Mouse (Mus musculus) v-Abl transformed pro-B cells (cell line): Measurements from ENCODE around the gene Zfand3.

Source experiments
- in situ Hi-C, 2 experiments: fragments of 400-800 bp; cut with MboI; formaldehyde crosslinking; loops; one replicate each; pipeline ENCODE4 v1.15.1; 2025; ENCODE audit not compliant: unreplicated experiment in 2 of 2

Zfand3 gene

GRCm38 (mm10) chr17:30187581-30187980 lies 183.0 kb downstream of the Zfand3 start:
- in situ Hi-C loops, result no loop called here

DNA sequence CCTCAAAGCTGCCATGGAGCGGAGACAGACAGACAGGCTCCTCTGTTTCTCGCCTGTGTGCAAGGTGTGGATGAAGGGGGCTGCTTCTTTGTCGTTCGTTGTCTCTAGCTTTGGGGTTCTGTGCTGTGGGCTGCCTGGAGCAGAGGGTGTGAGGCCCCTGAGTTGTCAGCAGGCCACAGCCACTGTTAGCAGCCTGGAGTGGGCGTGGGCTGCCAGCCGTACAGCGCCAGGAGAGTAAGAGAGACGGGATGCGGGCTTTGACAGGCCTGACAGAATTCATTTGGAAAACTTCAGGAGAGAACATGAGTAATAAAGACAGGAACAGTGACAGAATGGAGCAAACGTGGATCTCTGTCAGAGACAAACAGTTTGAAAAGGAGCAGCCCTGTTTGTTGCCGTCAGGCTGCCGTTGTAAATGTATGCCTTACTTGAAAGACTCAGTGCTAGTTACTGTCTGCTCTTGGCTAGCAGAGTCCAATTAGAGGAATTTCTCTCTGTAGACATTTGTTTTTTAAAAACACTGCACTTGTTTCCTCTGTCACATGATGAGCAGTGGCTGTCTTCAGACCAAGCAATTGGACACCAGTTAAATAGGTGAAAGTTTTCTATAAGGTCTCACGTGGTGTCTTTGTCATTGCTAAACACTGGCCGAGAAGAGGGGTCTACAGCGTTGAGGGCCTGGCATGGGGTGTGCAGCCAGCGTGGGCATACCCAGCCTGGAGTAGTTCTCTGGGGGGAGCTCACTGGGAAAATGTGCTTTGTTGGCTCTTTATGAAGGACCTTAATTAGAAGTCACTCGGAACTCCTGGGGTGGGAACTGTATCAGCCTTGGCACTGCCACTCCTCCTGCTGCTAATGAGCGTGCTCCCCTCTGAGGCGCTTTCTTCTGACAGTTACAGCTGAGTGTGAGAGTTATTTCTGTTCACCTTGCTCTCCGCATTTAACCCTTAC lies 183.8 kb downstream of the Zfand3 start:
- in situ Hi-C loops, result no loop called here

- in situ Hi-C loops, result no loop called here
Measured at GRCm38 (mm10) chr17:30191097-30191640, 186.6 kb downstream of the Zfand3 start.

- in situ Hi-C loops, result no loop called here
Measured at GRCm38 (mm10) chr17:30192416-30193005, 188.0 kb downstream of the Zfand3 start.

DNA sequence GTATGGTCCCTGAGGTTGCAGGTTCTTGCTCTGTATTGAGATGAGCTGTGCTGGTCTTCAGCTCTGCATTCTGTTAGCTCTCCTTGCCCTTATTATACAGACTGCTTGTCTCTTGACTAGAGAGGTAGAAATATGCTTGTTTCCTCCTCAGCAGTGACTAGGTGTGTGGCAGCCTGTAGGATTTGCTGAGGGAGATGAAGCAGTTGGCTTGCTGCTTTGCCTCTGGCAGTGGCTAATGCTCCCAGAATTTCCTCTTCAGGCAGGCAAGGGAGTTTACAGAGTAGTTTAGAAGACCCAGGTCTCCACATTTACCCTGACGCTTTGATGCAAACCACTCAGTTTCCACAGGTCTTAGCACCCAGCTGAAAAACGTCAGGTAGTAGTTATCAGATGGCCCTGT lies 189.1 kb downstream of the Zfand3 start:
- in situ Hi-C loops, result no loop called here

- in situ Hi-C loops, result no loop called here
Measured at GRCm38 (mm10) chr17:30194091-30194490, 189.6 kb downstream of the Zfand3 start.

GRCm38 (mm10) chr17:30194629-30195445 lies 190.3 kb downstream of the Zfand3 start:
- in situ Hi-C loops, result no loop called here

DNA sequence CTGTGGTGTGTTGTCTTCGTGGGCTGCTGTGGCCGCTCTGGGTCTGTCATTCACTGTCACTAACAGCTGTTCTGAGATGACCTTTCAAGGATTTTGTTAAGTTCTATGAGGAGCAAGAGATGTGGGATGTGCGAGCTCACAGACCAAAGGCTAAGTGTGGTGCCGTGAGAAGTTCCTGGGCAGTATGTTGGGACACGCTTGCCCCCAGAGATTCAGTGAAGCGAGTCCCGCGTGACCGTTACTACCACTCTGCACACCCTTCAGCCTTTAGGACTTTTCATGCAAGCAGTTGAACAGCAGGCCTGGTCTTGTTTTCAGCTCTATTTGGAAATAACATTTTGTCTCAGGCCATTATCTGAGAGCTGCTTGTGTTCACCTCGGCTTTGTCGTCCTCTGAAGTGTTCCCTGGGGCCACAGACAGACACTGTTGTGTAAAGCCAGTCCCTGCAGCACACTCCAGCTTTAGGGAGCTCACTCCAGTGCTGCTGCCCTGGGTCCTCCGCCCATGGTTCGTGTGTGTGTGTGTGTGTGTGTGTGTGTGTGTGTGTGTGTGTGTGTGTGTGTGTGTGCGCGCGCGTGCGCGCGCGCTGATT lies 191.2 kb downstream of the Zfand3 start:
- in situ Hi-C loops, result no loop called here

- in situ Hi-C loops, result no loop called here
Measured at GRCm38 (mm10) chr17:30196401-30197279, 192.1 kb downstream of the Zfand3 start.

GRCm38 (mm10) chr17:30197280-30198030 lies 192.9 kb downstream of the Zfand3 start:
- in situ Hi-C loops, result no loop called here

- in situ Hi-C loops, result no loop called here
Measured at GRCm38 (mm10) chr17:30198422-30198821, 193.9 kb downstream of the Zfand3 start.

DNA sequence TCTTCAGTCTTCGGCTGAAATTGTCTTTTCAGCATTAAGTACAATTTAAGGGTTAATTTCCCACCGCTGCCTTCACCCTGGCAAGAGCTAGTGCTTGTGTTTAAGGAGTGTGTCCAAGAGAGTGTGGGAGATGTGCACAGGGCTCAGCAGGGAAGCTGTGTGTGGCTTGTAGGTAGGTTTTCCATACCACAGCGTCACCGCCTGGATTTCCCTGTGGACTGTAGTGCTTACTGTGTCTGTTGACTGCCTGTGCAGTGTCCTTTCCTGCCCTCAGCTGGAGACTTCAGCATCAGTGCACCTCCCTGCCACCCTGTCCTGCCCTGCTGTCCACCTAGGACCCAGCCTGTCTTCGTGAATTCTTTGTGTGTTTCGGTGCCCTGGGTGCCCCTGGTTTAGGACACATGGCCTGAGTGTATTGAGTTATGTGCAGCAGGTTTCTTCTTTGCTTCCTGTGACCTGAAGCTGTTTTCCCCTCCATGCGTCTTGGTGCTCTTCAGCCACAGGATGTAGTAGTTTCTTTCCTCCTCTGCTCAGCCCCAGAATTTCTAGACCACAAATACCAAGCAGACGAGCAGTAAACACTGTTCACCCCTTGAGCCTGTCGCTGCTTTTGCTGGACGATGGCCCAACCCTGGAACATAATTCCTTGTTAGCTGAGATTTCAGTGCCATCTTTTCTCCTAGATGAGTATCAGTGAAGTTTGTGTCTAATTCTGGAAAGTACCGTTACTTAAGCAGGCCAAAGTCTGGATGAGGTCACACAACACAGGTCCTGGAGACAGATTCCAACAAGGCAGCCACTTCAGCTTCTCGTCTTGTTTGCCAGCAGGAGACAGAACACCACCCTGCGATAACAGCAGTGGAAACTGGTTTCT lies 195.1 kb downstream of the Zfand3 start:
- in situ Hi-C loops, result no loop called here

DNA sequence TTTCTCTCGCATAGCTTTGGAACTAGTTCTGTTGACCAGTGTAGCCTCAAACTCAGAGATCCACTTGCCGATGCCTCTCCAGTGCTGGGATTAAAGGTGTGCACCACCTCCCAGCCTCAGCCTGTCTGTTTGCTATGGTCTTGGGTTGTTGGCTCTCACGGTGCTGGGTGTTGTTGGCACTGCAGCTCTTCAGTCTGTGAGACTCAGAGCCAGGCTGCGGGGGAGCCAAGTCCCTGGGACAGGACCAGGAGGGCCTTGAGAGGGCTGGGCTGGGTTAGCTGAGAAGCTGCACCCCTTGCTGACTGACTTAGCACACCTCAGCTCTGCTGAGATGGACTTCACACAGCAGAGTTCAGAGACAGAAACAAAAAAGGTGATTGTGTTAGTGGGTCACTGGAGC lies 195.8 kb downstream of the Zfand3 start:
- in situ Hi-C loops, result no loop called here

- in situ Hi-C loops, result no loop called here
Measured at GRCm38 (mm10) chr17:30205062-30205825, 200.7 kb downstream of the Zfand3 start.

DNA sequence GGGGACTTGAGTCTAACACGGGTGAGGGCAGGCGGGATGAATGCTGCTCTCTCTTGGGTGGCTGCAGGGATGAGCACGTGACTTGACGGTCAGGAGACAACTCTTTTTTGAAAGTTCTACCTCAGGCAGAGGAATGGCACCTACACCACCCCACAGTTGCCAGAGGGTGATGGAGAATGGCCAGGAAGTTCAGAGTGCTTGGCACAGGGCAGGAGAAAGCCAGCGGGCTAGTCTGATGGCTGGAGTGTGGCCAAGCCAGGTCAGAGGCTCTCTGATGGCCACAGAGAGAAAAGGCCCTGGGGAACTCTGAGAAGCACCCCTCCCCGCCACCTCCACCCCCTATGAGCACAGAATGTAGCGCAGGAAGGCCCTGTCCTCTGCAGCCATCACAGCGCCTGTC lies 205.7 kb downstream of the Zfand3 start:
- in situ Hi-C loops, result no loop called here

GRCm38 (mm10) chr17:30210936-30211335 lies 206.4 kb downstream of the Zfand3 start:
- in situ Hi-C loops, result no loop called here

DNA sequence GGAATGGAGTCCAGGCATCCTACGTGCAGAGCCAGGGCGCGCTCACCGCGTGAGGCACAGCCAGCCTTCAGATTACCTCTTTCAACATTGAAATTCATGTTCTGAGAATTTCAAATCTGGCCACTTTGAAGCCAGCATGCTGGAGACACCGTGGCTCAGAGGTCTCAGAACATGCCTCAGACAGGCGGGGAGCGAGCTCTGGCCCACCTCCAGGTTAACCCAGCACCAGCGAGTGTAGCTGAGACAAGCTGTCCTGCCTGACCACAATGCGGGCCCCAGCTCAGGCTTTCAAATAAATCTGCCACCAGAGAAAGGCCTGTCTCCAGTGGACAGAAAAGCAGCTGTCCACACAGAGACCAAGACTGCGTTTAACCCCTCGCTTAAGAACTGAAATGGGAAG lies 208.1 kb downstream of the Zfand3 start:
- in situ Hi-C loops, result no loop called here
